ENCODE assay signal across 19 mouse cellular contexts in the genomic region with DNA sequence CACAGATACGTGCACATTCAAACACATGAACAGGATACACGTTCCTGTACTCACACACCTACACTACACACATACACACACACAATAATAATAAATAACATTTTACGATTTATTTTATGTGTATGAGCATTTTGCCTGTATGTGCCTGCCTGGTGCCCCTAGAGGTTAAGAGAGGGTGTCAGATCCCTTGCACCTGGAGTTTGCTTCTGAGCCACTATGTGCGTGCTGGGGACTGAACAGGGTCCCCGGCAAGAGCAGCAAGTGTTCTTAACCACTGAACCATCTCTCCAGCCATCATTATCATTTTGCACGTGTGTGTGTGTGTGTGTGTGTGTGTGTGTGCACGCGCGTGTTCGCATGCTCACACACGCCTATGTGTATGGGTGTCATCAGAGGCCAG.
"Had no signal": no experiment of that assay in that cellular context is flagged by ENCODE, and none has a peak within 500 bp of the region (broad histone marks: within the 10 kb centered on the region; RNA-seq: fewer than 3 reads in every experiment).

No protein-coding gene starts in this region.

- H3K9ac ChIP-seq: limb, embryonic 12.5 days; limb, embryonic 15.5 days; lung, embryonic 14.5 days; midbrain, embryonic 12.5 days; midbrain, embryonic 15.5 days; neural tube, embryonic 12.5 days; neural tube, embryonic 15.5 days had no signal

- DNase-seq: kidney, adult 18-20 months; kidney, adult 9 months; kidney, postnatal 14 days; kidney, postnatal 4 days; left cerebral cortex, postnatal 4 days; lung, embryonic 14.5 days; right cerebral cortex, adult 18-20 months; right cerebral cortex, postnatal 14 days; right cerebral cortex, postnatal 4 days had no signal

- H3K9me3 ChIP-seq: limb, embryonic 12.5 days; limb, embryonic 15.5 days; midbrain, embryonic 12.5 days; midbrain, embryonic 15.5 days; neural tube, embryonic 12.5 days; neural tube, embryonic 15.5 days had no signal

- H3K36me3 ChIP-seq: limb, embryonic 12.5 days; limb, embryonic 15.5 days; midbrain, embryonic 12.5 days; midbrain, embryonic 15.5 days; neural tube, embryonic 12.5 days; neural tube, embryonic 15.5 days had no signal

- H3K27me3 ChIP-seq: limb, embryonic 12.5 days; limb, embryonic 15.5 days; midbrain, embryonic 12.5 days; midbrain, embryonic 15.5 days; neural tube, embryonic 12.5 days; neural tube, embryonic 15.5 days had no signal

- H3K4me3 ChIP-seq: limb, embryonic 12.5 days; limb, embryonic 15.5 days; midbrain, embryonic 12.5 days; midbrain, embryonic 15.5 days; neural tube, embryonic 12.5 days; neural tube, embryonic 15.5 days had no signal

- ATAC-seq: inflammation-experienced regulatory T-cells, adult 6 months; intestine, embryonic 16.5 days; lung, postnatal 0 days; midbrain, embryonic 15.5 days had no signal

- H3K27ac ChIP-seq: macrophage; midbrain, embryonic 12.5 days; midbrain, embryonic 15.5 days; neural tube, embryonic 12.5 days; neural tube, embryonic 15.5 days had no signal

- H3K4me2 ChIP-seq: limb, embryonic 12.5 days; limb, embryonic 15.5 days; lung, embryonic 14.5 days; midbrain, embryonic 12.5 days; midbrain, embryonic 15.5 days; neural tube, embryonic 12.5 days; neural tube, embryonic 15.5 days had no signal
